Mouse (Mus musculus) embryonic facial prominence, embryonic 15.5 days (tissue): Measurements from ENCODE around the gene Hikeshi. TPM values are rescaled to one million over a fixed set of nuclear protein-coding genes. Genes with fewer than 3 reads are reported as not detected.

Source experiments
- ATAC-seq: fragments of 200-750 bp; cut with Nextera tagmentation; 2 replicates; pipeline ENCODE4 v1.8.0; 2017; ENCODE audit warnings: low read depth, moderate TSS enrichment; ENCODE audit not compliant: insufficient number of reproducible peaks, low FRiP score, low TSS enrichment
- H3K27ac ChIP-seq: fragments of 300-500 bp; sonication (generic); replicated peaks from 2 replicates; pipeline ENCODE4 v1.5.1; 2015; ENCODE audit warnings: mild to moderate bottlenecking, inconsistent platforms
- H3K27me3 ChIP-seq: fragments of 300-500 bp; sonication (generic); 2 replicates; pipeline ENCODE4 v1.6.1; 2015; ENCODE audit warnings: inconsistent platforms
- H3K36me3 ChIP-seq: fragments of 300-500 bp; sonication (generic); 2 replicates; pipeline ENCODE4 v1.6.1; 2015; ENCODE audit warnings: mild to moderate bottlenecking, inconsistent platforms
- H3K4me1 ChIP-seq: fragments of 300-500 bp; sonication (generic); 2 replicates; pipeline ENCODE4 v1.6.1; 2015; ENCODE audit warnings: inconsistent platforms
- H3K4me2 ChIP-seq: fragments of 300-500 bp; sonication (generic); replicated peaks from 2 replicates; pipeline ENCODE4 v1.6.1; 2015; ENCODE audit warnings: mild to moderate bottlenecking, inconsistent platforms
- H3K4me3 ChIP-seq: fragments of 300-500 bp; sonication (generic); replicated peaks from 2 replicates; pipeline ENCODE4 v1.5.1; 2015; ENCODE audit warnings: mild to moderate bottlenecking, inconsistent platforms
- H3K9ac ChIP-seq: fragments of 300-500 bp; sonication (generic); 2 replicates; pipeline ENCODE4 v1.6.1; 2015; ENCODE audit warnings: inconsistent platforms
- H3K9me3 ChIP-seq: fragments of 300-500 bp; sonication (generic); replicated peaks from 2 replicates; pipeline ENCODE4 v1.6.1; 2016; ENCODE audit warnings: inconsistent platforms
- WGBS: fragments of 180-500 bp; shearing (Covaris S2); methylation state at CpG from one replicate; pipeline ENCODE4 v1.1.7; 2015; 5-methylcytosine and 5-hydroxymethylcytosine counted together
- polyA plus RNA-seq: library from polyadenylated mRNA; unstranded; fragments of >200 nt; fragmentation: Nextera tagmentation; extraction: Ambion mirVana; gene quantifications from 2 replicates; pipeline ENCODE4 v1.2.1, GENCODE M21; 2015

The Hikeshi gene
- polyA plus RNA-seq: 124 TPM in 2 replicates

DNA sequence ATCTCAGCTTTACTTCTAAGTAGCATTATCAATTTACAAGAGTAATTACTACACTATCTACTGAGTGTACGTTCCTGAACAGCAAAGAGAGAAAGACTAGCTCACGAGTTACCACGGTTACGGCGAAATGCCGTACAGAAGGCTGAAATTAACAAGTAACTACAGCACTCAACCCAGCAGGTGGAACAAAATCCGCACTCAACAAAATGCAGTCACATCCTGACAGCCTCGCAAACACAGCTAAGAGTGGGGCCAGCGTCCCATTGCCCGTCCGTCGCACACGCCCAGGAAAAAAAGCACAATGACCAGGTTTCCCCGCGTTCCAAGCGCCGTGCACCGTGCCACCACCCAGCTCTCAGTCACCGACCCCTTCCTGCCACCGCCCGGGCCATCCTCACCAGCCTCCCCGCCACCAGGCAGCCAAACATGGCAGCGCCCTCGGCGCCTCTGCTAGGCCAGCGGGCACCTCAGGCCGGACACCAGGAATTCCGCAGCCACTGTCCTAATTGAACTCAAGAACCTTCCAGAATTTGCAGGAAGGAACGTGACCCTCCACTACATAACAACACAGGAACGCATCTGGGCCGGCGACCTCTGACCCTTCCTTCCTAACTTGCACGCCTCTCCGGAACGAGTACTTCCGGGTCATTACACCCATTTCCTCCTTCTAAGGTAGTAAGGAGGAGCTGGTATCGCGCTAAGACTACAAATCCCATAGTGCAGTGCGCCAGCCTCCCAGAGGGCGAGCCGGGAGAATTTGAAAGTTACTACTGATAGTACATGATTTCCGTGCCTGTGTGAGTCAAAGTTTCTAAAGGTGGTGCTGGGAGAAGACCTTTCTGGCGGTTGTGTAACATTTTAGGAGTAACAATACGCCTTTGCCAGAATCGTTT, at the start of gene Hikeshi:
Hikeshi (minus strand) TSS at position 634 of the 893 bp plus-strand sequence.
- no peaks in the 10 kb centered on the region for H3K27me3 ChIP-seq
- under 1% methylated on average over 45 of the region's 45 CpGs for WGBS
- no peaks in the 10 kb centered on the region for H3K9me3 ChIP-seq
- peak within 1 kb of the TSS; percentile 80 for H3K27ac ChIP-seq
- no peaks in the 10 kb centered on the region for H3K36me3 ChIP-seq
- H3K9ac ChIP-seq: peak within 1 kb of the TSS; percentile 78
- H3K4me2 ChIP-seq: peak within 1 kb of the TSS; percentile 58
- peak; percentile 99 for ATAC-seq
- peak within 1 kb of the TSS; percentile 84 for H3K4me3 ChIP-seq
- peaks cover 11% of the 10 kb centered on the region for H3K4me1 ChIP-seq

DNA sequence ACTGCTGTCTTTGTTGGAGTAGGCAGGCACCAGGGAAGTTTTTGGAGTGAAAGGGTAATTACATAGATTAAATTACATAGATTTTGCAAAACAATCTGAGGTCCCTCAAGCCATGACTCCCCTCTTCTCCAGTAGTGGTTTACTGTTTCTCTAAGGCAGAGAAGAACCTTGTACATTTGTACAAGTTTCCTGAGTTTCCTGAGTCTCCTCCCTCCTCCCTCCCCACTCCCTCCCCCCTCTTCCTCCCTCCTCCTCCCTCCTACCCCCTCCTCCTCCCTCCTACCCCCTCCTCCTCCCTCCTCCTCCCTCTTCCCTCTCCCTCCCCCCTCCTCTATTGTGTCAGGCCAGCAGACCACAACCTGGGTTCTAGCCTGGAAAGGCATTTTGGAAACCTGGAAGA, 43.4 kb upstream of the Hikeshi start:
- Histone ChIP-seq H3K27ac (no peak overlapping the region), H3K4me1 (no peaks in the 10 kb centered on the region), H3K36me3 (no peaks in the 10 kb centered on the region), H3K4me2 (no peak overlapping the region), H3K27me3 (no peaks in the 10 kb centered on the region), H3K9ac (no peak overlapping the region), H3K4me3 (no peak overlapping the region), H3K9me3 (no peaks in the 10 kb centered on the region)
- no peak for ATAC-seq

DNA sequence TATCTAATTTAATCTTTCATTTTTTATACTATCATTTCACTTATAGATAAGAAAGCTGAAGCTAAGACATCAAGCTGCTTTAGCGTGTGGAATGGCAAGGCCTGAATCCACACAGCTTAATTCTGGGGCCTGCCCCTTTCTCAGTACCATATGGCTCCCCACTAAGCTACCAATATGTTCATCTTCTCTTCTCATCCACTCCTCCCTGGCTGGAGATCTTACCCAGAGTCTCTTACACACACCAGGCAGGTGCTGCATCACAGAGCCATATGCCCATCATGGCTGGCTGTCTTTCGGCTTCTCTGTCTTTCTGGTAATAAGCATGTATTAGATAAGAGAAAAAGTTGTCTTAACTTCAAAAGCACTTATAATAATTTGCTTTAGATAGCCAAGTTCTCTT, 42.4 kb upstream of the Hikeshi start:
- WGBS: 89% methylated on average over 2 of the region's 2 CpGs
- no peaks in the 10 kb centered on the region for H3K36me3 ChIP-seq
- peaks cover 7% of the 10 kb centered on the region for H3K4me1 ChIP-seq
- H3K9me3 ChIP-seq: no peaks in the 10 kb centered on the region
- H3K27me3 ChIP-seq: no peaks in the 10 kb centered on the region
- no peak for ATAC-seq
- H3K9ac ChIP-seq: no peak overlapping the region
- H3K4me2 ChIP-seq: no peak overlapping the region
- no peak overlapping the region for H3K27ac ChIP-seq
- no peak overlapping the region for H3K4me3 ChIP-seq

DNA sequence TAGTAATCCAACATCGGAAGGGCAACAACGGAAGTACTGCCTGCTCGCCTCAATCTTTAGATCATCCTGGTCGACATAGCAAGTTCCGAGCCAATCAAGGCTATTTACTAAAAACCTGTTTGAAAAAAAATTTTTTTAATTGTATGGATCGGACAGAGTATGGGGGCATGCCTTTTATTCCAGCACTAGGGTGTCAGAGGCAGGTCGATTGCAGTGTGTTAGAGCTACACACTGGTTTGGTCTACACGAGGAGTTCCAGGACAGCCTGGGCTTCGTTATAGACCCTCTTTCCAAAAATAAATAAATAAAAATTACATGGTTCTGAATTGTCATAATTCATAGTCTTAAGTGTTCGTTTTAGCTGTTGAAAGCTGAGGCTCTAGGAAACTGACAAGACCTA, 40.6 kb upstream of the Hikeshi start:
- no peaks in the 10 kb centered on the region for H3K27me3 ChIP-seq
- no peak for ATAC-seq
- H3K4me2 ChIP-seq: peak overlapping the region; percentile 72
- H3K36me3 ChIP-seq: no peaks in the 10 kb centered on the region
- no peaks in the 10 kb centered on the region for H3K9me3 ChIP-seq
- peak overlapping the region; percentile 78 for H3K4me3 ChIP-seq
- WGBS: 6% methylated on average over 10 of the region's 10 CpGs
- H3K27ac ChIP-seq: peak overlapping the region; percentile 100
- peak overlapping the region; percentile 66 for H3K9ac ChIP-seq
- peaks cover 8% of the 10 kb centered on the region for H3K4me1 ChIP-seq

DNA sequence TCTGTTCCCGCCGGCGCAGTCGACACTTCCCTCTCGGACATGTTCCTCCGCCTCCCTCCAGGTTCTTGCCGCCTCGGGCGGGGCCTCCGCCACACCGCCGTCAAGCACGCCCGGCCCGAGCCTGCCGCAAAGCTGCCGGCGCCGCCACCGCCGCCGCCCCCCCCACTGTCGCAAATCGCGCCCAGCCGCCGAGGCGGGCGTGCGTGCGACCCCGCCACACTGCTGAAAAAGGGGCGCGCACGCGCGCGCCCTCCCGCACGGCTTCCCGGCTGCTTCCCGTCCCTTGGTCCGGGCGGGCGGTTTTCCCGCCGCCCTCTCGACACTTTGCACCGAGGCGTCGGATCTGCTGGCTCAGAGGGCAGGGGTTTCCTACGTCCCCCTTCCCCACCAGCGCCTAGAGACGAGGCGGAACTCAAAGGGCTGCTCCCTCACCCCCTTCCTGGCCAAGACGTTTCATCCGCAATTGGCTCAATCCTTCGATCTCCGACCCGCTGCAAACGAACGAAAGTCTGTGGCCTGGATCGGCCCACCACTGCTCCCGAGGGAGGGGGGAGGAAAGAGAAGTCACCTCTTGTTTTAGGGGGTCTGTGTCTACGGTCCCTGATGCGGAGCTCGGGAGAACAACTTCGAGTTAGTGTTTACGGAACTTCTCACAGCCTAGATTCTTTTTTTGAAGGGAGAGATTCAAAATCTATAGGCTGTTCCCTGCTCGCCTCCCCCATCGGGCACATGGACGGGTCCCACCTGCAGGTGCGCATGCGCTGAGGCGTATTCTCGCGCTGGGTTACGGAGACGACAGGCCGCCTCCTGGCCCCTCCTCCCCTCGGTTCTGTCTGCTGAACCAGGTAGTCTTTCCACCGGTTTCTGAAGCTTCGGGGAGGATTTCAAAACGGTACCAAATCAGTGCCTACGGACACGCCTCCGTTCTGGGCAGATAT, 39.8 kb upstream of the Hikeshi start, which contains the start of gene Eed:
Eed (minus strand) TSS at position 499 of the 938 bp plus-strand sequence.
- H3K4me1 ChIP-seq: peaks cover 8% of the 10 kb centered on the region
- peak within 1 kb of the TSS; percentile 78 for H3K4me3 ChIP-seq
- peaks cover 6% of the 10 kb centered on the region for H3K36me3 ChIP-seq
- no peaks in the 10 kb centered on the region for H3K27me3 ChIP-seq
- H3K27ac ChIP-seq: peak within 1 kb of the TSS; percentile 100
- peak within 1 kb of the TSS; percentile 72 for H3K4me2 ChIP-seq
- ATAC-seq: peak; percentile 89
- H3K9ac ChIP-seq: peak within 1 kb of the TSS; percentile 66
- WGBS: under 1% methylated on average over 87 of the region's 87 CpGs
- no peaks in the 10 kb centered on the region for H3K9me3 ChIP-seq

DNA sequence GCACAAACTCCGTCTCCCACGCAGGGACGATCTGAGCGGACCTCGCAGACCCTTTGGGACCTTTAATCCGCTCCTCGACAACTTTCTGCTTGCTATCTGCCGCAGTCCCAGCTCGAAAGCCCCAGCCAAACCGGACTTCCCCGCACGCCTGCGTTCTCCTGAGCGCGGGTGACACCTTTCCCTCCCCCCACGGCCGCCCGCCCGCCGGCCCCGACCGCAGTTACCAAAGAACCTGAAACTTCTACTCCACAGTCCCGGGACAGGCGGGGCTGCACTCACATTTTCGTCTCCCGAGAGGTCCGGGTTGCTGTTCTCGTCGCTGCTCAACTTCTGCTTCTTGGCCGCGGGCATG, 39.1 kb upstream of the Hikeshi start:
- WGBS: under 1% methylated on average over 31 of the region's 31 CpGs
- Histone ChIP-seq H3K9ac (peak overlapping the region; percentile 66), H3K27me3 (no peaks in the 10 kb centered on the region), H3K36me3 (peaks cover 12% of the 10 kb centered on the region), H3K4me2 (peak overlapping the region; percentile 58), H3K4me1 (peaks cover 8% of the 10 kb centered on the region), H3K27ac (peak overlapping the region; percentile 100), H3K9me3 (no peaks in the 10 kb centered on the region), H3K4me3 (peak overlapping the region; percentile 78)
- no peak; the same call in 1 of the 2 replicates for ATAC-seq

DNA sequence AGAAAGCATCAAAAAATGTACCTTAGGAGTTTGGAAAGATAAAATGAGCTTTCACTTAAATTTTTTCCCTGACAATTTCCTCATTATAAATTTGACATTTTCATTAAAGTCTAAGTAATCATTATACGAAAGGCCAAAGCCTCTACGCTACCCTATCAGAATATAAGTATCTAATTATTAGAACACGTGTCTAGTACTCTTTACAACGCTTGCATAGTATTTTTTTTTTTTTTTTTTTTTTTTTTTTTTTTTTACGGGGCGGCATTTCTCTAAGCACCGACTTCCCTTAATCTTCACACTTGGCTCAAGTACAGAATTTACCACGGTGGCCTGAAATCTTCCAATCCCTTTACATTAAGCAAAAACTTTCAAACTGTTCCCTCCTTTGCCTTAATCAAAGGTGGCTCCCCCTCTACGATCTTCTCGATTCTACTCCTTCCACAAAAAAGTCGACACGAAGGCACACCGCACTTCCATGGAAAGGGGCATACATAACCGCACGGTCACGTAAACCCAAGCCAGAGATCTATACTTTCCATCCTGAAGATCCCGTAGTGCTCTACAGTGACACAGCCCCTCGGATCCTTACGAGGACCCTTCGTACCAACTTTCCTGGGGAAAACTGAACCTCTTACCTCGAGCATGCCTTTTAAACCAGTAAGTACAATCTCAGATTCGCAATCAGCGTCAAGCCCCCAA, 38.6 kb upstream of the Hikeshi start:
- Histone ChIP-seq H3K4me1 (peaks cover 8% of the 10 kb centered on the region), H3K9me3 (no peaks in the 10 kb centered on the region), H3K27me3 (no peaks in the 10 kb centered on the region), H3K4me3 (peak overlapping the region; percentile 78), H3K9ac (peak overlapping the region; percentile 66), H3K4me2 (peak overlapping the region; percentile 58), H3K36me3 (peaks cover 14% of the 10 kb centered on the region), H3K27ac (peak overlapping the region; percentile 100)
- WGBS: 2% methylated on average over 23 of the region's 23 CpGs
- no peak for ATAC-seq

DNA sequence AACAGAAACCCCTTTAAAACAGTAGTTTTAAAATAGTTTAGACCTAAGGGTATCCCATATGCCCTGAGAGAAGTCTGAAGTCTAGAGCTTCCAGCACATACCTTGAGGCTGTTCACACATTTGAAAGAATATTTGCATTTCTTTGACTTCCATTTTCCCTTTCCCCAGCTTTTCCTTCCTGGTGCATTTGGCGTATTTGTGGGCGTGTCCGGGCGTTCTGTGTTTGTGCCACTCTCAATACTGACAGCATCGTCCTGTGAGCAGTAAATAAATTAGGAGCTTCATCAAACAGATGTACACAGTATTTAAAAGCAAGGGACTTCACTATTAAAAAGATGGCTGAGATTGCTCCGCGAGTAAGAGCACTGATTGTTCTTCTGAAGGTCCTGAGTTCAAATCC, 35.8 kb upstream of the Hikeshi start:
- peaks cover 8% of the 10 kb centered on the region for H3K4me1 ChIP-seq
- H3K36me3 ChIP-seq: peaks cover 32% of the 10 kb centered on the region
- H3K27ac ChIP-seq: no peak overlapping the region
- 91% methylated on average over 7 of the region's 7 CpGs for WGBS
- no peaks in the 10 kb centered on the region for H3K9me3 ChIP-seq
- ATAC-seq: no peak
- H3K9ac ChIP-seq: no peak overlapping the region
- no peaks in the 10 kb centered on the region for H3K27me3 ChIP-seq
- no peak overlapping the region for H3K4me3 ChIP-seq
- H3K4me2 ChIP-seq: no peak overlapping the region

DNA sequence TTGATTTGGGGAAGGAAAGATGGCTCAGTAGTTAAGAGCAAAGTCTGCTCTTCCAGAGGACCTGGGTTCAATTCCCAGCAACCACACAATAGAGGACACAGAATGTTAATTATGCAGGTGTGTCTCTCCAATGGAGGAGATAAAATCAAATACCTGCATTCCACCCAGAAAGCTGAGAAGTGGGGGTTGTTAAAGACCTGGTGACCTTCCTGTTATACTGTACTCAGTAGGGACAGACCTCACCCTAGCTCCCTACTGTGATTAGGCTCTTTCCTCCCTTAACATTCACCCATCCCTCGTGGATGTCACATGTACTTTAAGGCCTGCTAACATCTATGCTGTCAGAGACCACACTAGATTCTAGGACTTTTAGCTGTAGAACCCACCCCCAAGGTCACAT, 34.6 kb upstream of the Hikeshi start:
- no peaks in the 10 kb centered on the region for H3K9me3 ChIP-seq
- no peak overlapping the region for H3K27ac ChIP-seq
- H3K9ac ChIP-seq: no peak overlapping the region
- peaks cover 40% of the 10 kb centered on the region for H3K36me3 ChIP-seq
- peaks cover 8% of the 10 kb centered on the region for H3K4me1 ChIP-seq
- no peaks in the 10 kb centered on the region for H3K27me3 ChIP-seq
- 85% methylated on average over 1 of the region's 1 CpGs for WGBS
- no peak overlapping the region for H3K4me2 ChIP-seq
- no peak for ATAC-seq
- H3K4me3 ChIP-seq: no peak overlapping the region

DNA sequence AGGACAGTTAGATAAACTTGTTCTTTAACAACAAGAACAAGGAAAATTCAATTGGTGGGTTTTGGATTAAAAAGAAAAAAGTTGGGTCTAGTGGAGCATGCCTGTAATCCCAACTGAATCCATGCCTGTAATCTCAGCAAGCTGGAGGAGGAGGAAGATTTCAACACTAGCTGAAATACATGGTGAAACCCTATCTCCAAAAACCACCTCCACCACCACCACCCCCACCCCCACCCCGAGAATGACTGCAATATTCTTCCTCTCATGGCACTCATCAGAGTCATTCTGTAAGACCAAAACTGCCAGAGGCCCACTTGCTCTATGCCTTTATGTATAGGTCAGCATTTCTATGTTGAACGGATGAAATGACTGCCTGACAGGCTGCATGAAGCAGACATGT, 26.2 kb upstream of the Hikeshi start:
- WGBS: 86% methylated on average over 2 of the region's 2 CpGs
- no peaks in the 10 kb centered on the region for H3K27me3 ChIP-seq
- ATAC-seq: no peak
- H3K9ac ChIP-seq: no peak overlapping the region
- H3K9me3 ChIP-seq: no peaks in the 10 kb centered on the region
- H3K27ac ChIP-seq: no peak overlapping the region
- no peak overlapping the region for H3K4me2 ChIP-seq
- no peak overlapping the region for H3K4me3 ChIP-seq
- H3K36me3 ChIP-seq: peaks cover 66% of the 10 kb centered on the region
- no peaks in the 10 kb centered on the region for H3K4me1 ChIP-seq

DNA sequence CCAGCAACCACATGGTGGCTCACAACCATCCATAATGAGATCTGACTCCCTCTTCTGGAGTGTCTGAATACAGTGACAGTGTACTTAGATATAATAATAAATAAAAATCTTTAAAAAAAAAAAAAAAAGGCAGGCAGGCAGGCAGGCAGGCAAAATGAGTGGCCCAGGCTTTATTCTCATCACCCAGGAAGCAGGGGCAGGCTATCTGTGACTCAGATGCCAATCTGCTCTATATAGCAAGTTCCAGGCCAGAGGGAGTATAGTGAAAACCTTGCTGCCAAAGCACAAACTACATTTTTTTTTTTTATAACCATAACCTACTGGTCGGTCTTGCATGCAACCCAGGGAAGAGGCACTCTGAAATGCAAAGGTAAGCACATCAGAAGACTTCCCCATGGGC, 25.8 kb upstream of the Hikeshi start:
- H3K9me3 ChIP-seq: no peaks in the 10 kb centered on the region
- no peak overlapping the region for H3K4me3 ChIP-seq
- WGBS: 87% methylated on average over 1 of the region's 1 CpGs
- no peaks in the 10 kb centered on the region for H3K27me3 ChIP-seq
- ATAC-seq: no peak
- no peak overlapping the region for H3K9ac ChIP-seq
- peaks cover 65% of the 10 kb centered on the region for H3K36me3 ChIP-seq
- H3K27ac ChIP-seq: no peak overlapping the region
- H3K4me1 ChIP-seq: no peaks in the 10 kb centered on the region
- no peak overlapping the region for H3K4me2 ChIP-seq
